Mouse (Mus musculus) intestine, embryonic 16.5 days (tissue): ENCODE data around the gene Cspg4. TPM values are rescaled to one million over a fixed set of nuclear protein-coding genes. Genes with fewer than 3 reads are reported as not detected.

ENCODE experiments used
- ATAC-seq: fragments of 200-750 bp; cut with Nextera tagmentation; 2 replicates; pipeline ENCODE4 v1.8.0; 2017; ENCODE audit warnings: moderate TSS enrichment, moderate library complexity
- H3K27ac ChIP-seq: fragments of 300-500 bp; sonication (generic); 2 replicates; pipeline ENCODE4 v1.5.1; 2014; ENCODE audit warnings: mild to moderate bottlenecking, low read length
- H3K27me3 ChIP-seq: fragments of 300-500 bp; sonication (generic); replicated peaks from 2 replicates; pipeline ENCODE4 v1.6.1; 2014; ENCODE audit warnings: low read length, control low read depth, mixed read lengths; ENCODE audit not compliant: control insufficient read depth, insufficient read depth
- H3K36me3 ChIP-seq: fragments of 300-500 bp; sonication (generic); 2 replicates; pipeline ENCODE4 v1.6.1; 2014; ENCODE audit warnings: low read length, control low read depth; ENCODE audit not compliant: control insufficient read depth, insufficient read depth
- H3K4me1 ChIP-seq: fragments of 300-500 bp; sonication (generic); 2 replicates; pipeline ENCODE4 v1.6.1; 2014; ENCODE audit warnings: low read length, control low read depth, mixed read lengths; ENCODE audit not compliant: control insufficient read depth, insufficient read depth
- H3K4me2 ChIP-seq: fragments of 300-500 bp; sonication (generic); 2 replicates; pipeline ENCODE4 v1.6.1; 2014; ENCODE audit warnings: low read depth, low read length, control low read depth
- H3K4me3 ChIP-seq: fragments of 300-500 bp; sonication (generic); 2 replicates; pipeline ENCODE4 v1.5.1; 2014; ENCODE audit warnings: mild to moderate bottlenecking, low read length
- H3K9ac ChIP-seq: fragments of 300-500 bp; sonication (generic); 2 replicates; pipeline ENCODE4 v1.6.1; 2014; ENCODE audit warnings: low read depth, low read length
- H3K9me3 ChIP-seq: fragments of 300-500 bp; sonication (generic); 2 replicates; pipeline ENCODE4 v1.6.1; 2016; ENCODE audit warnings: low read length, control low read depth; ENCODE audit not compliant: control insufficient read depth
- WGBS: fragments of 180-500 bp; shearing (Covaris S2); extraction: QIAGEN DNeasy Blood & Tissue Kit; methylation state at CpG from one replicate; pipeline ENCODE4 v1.1.7; 2014; 5-methylcytosine and 5-hydroxymethylcytosine counted together
- polyA plus RNA-seq: library from polyadenylated mRNA; unstranded; fragments of >200 nt; fragmentation: Nextera tagmentation; extraction: Ambion mirVana; gene quantifications from 2 replicates; pipeline ENCODE4 v1.2.1, GENCODE M21; 2015

Cspg4 gene
- polyA plus RNA-seq, 1 experiment from 2014 or later = 17.4 TPM

DNA sequence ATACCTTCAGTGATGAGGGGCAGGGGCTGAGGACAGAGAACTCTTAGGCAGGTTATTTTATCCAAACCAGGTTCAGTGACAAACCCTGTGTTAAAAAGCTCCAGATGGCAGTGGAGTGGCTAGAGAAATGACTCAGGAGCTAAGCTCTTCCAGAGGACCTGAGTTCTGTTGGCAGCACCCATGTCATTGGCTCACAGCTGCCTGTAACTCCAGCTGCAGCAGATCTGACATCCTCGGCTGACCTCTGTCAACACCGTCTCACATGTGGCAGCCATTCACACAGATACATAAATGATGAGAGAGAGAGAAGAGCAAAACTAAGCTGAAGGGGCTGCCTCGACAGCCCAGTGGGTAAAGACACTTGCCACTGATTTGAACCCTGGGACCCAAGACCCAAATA is 7.4 kb upstream of the Cspg4 start:
- H3K4me3 ChIP-seq = no peak overlapping the region
- WGBS = 42% methylated on average over 3 of the region's 3 CpGs
- ATAC-seq = no peak
- no peaks in the 10 kb centered on the region for H3K27me3 ChIP-seq
- no peak overlapping the region for H3K9ac ChIP-seq
- H3K4me2 ChIP-seq = no peak overlapping the region
- no peak overlapping the region for H3K27ac ChIP-seq
- H3K4me1 ChIP-seq = peaks cover 10% of the 10 kb centered on the region
- H3K9me3 ChIP-seq = no peaks in the 10 kb centered on the region
- H3K36me3 ChIP-seq = no peaks in the 10 kb centered on the region

GRCm38 (mm10) chr9:56860035-56860434 is 4.8 kb upstream of the Cspg4 start:
- Histone ChIP-seq H3K9me3 (no peaks in the 10 kb centered on the region), H3K4me3 (no peak overlapping the region), H3K4me1 (peaks cover 31% of the 10 kb centered on the region), H3K4me2 (peak overlapping the region; percentile 16; the same call in 1 of the 2 replicates), H3K27ac (peak overlapping the region; percentile 82), H3K36me3 (no peaks in the 10 kb centered on the region), H3K27me3 (no peaks in the 10 kb centered on the region), H3K9ac (no peak overlapping the region)
- no peak for ATAC-seq
- 67% methylated on average over 3 of the region's 3 CpGs for WGBS

DNA sequence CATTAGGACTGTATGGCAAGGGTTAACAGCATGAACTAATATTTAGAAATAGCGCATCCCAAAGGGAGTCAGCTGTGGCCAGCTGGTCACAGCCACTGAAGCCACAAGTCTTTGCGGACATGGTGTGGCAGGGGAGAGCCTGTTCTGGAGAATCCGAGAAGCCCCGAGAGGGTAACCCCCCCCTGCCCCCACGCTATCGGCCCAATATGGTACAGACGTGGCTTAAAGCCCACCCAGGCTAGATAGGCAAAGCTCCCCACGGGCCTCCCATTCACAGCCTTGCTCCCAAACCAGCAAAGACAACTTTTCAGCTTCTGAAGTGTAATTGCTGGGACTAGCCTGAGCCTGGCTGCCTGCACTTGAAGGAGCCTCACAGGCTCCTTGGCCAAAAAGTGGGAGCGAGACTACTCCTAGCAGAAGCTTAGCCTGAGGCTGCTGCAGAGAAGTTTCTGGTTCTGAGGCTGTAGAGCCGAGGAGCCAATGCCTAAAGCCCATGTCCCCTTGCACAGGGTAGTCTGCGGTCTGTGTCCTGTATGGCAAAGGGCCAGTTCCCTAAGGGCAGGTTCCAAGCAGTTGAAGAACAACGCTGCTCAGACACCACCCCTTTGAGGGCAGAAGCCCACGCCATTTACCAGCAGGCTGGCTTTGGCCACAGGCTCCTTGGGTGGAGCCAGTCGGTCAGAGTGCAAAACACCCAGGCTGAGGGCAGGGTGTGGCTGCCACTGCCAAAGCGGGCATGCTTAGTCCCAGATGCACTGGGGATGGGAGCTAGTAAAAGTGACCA is 4.2 kb upstream of the Cspg4 start:
- ATAC-seq = peak; percentile 43
- H3K27me3 ChIP-seq = no peaks in the 10 kb centered on the region
- H3K9ac ChIP-seq = peak overlapping the region; percentile 12
- H3K4me1 ChIP-seq = peaks cover 33% of the 10 kb centered on the region
- peak overlapping the region; percentile 16; the same call in 1 of the 2 replicates for H3K4me2 ChIP-seq
- H3K36me3 ChIP-seq = no peaks in the 10 kb centered on the region
- no peaks in the 10 kb centered on the region for H3K9me3 ChIP-seq
- 50% methylated on average over 15 of the region's 15 CpGs for WGBS
- H3K27ac ChIP-seq = peak overlapping the region; percentile 82
- no peak overlapping the region for H3K4me3 ChIP-seq

- no peaks in the 10 kb centered on the region for H3K9me3 ChIP-seq
- no peaks in the 10 kb centered on the region for H3K36me3 ChIP-seq
- no peak overlapping the region for H3K4me2 ChIP-seq
- ATAC-seq = no peak
- no peaks in the 10 kb centered on the region for H3K27me3 ChIP-seq
- H3K4me1 ChIP-seq = peaks cover 46% of the 10 kb centered on the region
- no peak overlapping the region for H3K9ac ChIP-seq
- no peak overlapping the region for H3K27ac ChIP-seq
- WGBS = 24% methylated on average over 2 of the region's 2 CpGs
- no peak overlapping the region for H3K4me3 ChIP-seq
These were observed 2.0 kb upstream of the Cspg4 start for GRCm38 (mm10) chr9:56862863-56863262.

GRCm38 (mm10) chr9:56864216-56864729 is 560 bp upstream of the Cspg4 start, which contains the start of gene Odf3l1:
TSS of gene Odf3l1 (minus strand) at chr9:56864679.
- Histone ChIP-seq H3K4me1 (peaks cover 59% of the 10 kb centered on the region), H3K4me2 (peak within 1 kb of the TSS; percentile 58), H3K27me3 (no peaks in the 10 kb centered on the region), H3K9ac (peak within 1 kb of the TSS; percentile 78), H3K4me3 (peak within 1 kb of the TSS; percentile 62), H3K27ac (peak within 1 kb of the TSS; percentile 73), H3K9me3 (no peaks in the 10 kb centered on the region), H3K36me3 (no peaks in the 10 kb centered on the region)
- no peak for ATAC-seq
- 12% methylated on average over 3 of the region's 3 CpGs for WGBS

DNA sequence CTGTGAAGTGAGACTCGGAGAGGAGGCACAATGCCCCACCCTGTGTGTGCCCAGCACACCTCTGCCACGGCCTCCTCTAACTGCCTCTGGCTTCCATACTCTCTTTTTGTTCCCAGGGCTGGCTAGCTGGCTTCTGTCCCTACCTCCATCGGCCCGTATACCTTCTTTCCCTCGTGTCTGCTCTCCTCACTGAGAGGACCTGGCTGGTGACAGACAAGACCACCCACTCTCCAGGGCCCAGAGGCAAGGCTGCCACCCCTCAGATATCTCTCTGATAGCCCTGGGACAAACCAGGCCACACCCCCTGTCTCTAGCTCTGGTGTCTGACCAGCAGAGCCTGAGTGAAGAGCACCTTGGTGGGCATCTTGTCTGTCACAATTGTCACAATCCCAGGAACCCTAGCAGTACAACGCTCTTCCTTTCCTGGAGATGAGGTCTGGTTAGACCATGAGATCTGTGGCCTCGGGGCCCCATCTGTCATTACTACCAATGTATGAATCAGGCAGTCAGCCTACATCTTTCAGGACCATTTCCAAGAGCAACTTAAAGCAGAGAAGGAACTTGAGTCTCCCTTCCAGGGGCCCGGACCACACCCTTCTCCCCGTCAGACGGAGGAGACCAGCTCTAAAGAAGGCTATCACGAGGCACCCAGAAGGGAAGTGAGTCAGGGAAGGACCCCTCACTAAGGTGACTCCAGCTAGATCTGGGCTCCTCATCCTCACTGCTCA is 1.0 kb downstream of the Cspg4 start:
- H3K9me3 ChIP-seq = no peaks in the 10 kb centered on the region

DNA sequence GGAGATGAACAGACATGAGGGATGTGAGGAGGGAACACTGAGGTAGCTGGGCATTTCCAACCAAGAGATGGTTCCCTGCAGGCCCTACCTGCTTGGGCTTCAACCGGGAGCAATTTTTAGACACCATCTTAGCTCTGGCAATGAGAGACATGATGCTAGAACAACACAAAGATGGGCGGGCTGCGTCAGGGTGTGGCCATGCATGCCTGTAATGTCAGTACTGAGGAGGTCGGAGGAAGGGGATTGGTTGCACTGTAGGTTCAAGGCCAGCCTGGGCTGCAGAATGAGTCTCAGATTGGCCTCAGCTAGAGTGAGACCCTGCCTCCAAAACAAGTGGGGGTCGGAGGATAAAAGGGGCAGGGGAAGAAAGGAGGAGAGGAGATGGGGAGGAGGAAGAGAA is 1.6 kb downstream of the Cspg4 start:
- no peak for ATAC-seq

More for the DNA sequence above, 1.0 kb downstream of the Cspg4 start:
- Histone ChIP-seq H3K4me3 (peak overlapping the region; percentile 62), H3K27ac (peak overlapping the region; percentile 73), H3K36me3 (no peaks in the 10 kb centered on the region), H3K9ac (peak overlapping the region; percentile 78), H3K27me3 (no peaks in the 10 kb centered on the region), H3K4me2 (peak overlapping the region; percentile 58), H3K4me1 (peaks cover 63% of the 10 kb centered on the region)
- 46% methylated on average over 11 of the region's 11 CpGs for WGBS
- ATAC-seq = no peak

GRCm38 (mm10) chr9:56868292-56868691 is 3.5 kb downstream of the Cspg4 start:
- Histone ChIP-seq H3K27me3 (no peaks in the 10 kb centered on the region), H3K9ac (peak overlapping the region; percentile 78), H3K4me1 (peaks cover 69% of the 10 kb centered on the region), H3K9me3 (no peaks in the 10 kb centered on the region), H3K4me3 (peak overlapping the region; percentile 17), H3K4me2 (peak overlapping the region; percentile 58), H3K27ac (peak overlapping the region; percentile 80), H3K36me3 (no peaks in the 10 kb centered on the region)
- 32% methylated on average over 6 of the region's 6 CpGs for WGBS
- peak; percentile 57 for ATAC-seq

More for the DNA sequence above, 1.6 kb downstream of the Cspg4 start:
- H3K36me3 ChIP-seq = no peaks in the 10 kb centered on the region
- 83% methylated on average over 5 of the region's 5 CpGs for WGBS
- no peaks in the 10 kb centered on the region for H3K9me3 ChIP-seq
- peak overlapping the region; percentile 58 for H3K4me2 ChIP-seq
- H3K4me1 ChIP-seq = peaks cover 65% of the 10 kb centered on the region
- H3K4me3 ChIP-seq = peak overlapping the region; percentile 62
- peak overlapping the region; percentile 13 for H3K27ac ChIP-seq
- no peaks in the 10 kb centered on the region for H3K27me3 ChIP-seq
- H3K9ac ChIP-seq = peak overlapping the region; percentile 78

DNA sequence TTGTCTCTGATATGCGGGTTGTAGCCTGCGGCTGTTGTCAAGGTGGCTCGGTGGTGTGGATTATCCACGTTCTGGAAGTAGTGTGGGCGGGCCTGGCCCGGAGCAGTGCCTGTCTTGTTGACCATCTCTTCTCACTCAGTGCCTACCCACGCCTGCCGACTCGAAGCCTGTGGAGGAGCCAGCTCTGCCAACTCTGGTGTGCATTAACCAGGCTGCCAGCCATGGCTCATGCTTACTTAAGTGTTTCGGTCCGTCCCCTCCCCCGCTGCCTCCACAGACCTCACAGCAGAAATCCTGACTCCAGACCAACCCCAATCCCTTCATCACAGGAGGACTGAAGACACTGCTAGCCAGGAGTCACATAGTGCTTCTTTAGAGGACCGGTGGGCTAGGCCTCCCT is 4.7 kb downstream of the Cspg4 start:
- Histone ChIP-seq H3K27ac (peak overlapping the region; percentile 29), H3K4me1 (peaks cover 64% of the 10 kb centered on the region), H3K27me3 (no peaks in the 10 kb centered on the region), H3K9ac (no peak overlapping the region), H3K4me3 (no peak overlapping the region), H3K4me2 (no peak overlapping the region), H3K36me3 (no peaks in the 10 kb centered on the region), H3K9me3 (no peaks in the 10 kb centered on the region)
- 74% methylated on average over 13 of the region's 13 CpGs for WGBS
- ATAC-seq = no peak
